Mouse (Mus musculus): ENCODE measurements at regions not wholly inside any gene's neighbourhood (a gene's known extent, or its start where the extent isn't known, plus 50 kb on each side); places are given as distances from the start of the nearest gene placed in this dataset.

- TF ChIP-seq GATA1 (IDR thresholded peaks at IDR 0.05; ENCODE audit: borderline replicate concordance, low read length) (no peak), FLI1 (IDR thresholded peaks at IDR 0.05; ENCODE audit: low read length) (no peak)
Observed at GRCm38 (mm10) chr9:52738560-52739100, 59.0 kb upstream of the AI593442 start.

Data from megakaryocyte, embryonic 14.5 days (primary cell).